19 mouse cellular contexts compared by ENCODE assay signal in the genomic region with DNA sequence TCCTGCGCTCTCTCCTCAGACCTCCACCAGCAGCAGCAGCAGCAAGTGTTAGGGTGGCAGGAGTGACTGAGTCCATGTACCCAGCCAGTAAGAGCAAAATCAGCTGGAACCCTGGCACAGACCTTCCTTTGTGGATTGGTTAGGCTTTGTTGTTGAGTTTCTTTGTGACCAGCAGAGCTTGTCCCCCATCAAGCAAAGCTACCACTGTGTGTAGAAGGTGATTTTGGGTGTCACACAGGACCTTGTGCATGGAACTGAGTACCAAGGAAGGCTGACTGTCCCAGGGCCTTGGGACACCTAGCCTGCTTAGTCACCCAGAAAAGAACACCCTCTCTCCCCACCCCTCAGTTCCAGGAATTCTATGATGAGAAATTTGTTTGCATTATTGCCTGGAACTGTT. TPM values are rescaled to one million over a fixed set of nuclear protein-coding genes. Genes with fewer than 3 reads are reported as not detected.
A peak's percentile ranks its signal among the peaks of the same experiment; 100 is the strongest.
DNase-seq lines count a peak whose midpoint lies in the region; ATAC-seq and TF ChIP-seq lines count a peak whose summit lies in the region.
"Had no signal": no experiment of that assay in that cellular context is flagged by ENCODE, and none has a peak within 500 bp of the region (broad histone marks: within the 10 kb centered on the region; RNA-seq: fewer than 3 reads in every experiment).

No protein-coding gene starts in this region.

- H3K4me2 ChIP-seq in heart, embryonic 12.5 days: no peak overlapping the region
- no peak overlapping the region for H3K4me2 ChIP-seq in liver, embryonic 12.5 days
- H3K4me2 ChIP-seq: hindbrain, embryonic 15.5 days; neural tube, embryonic 12.5 days; stomach, embryonic 15.5 days had no signal

- WGBS in heart, embryonic 12.5 days: 67% methylated on average over 1 of the region's 1 CpGs
- WGBS in liver, adult 2 months: 77% methylated on average over 1 of the region's 1 CpGs
- 88% methylated on average over 1 of the region's 1 CpGs for WGBS in liver, embryonic 12.5 days (ENCODE audit: insufficient replicate concordance)

- ATAC-seq in heart, embryonic 12.5 days (ENCODE audit: insufficient number of reproducible peaks, low FRiP score): no peak
- ATAC-seq in liver, embryonic 12.5 days: no peak
- ATAC-seq: forebrain, embryonic 14.5 days; intestine, postnatal 0 days had no signal

- peak overlapping the region; percentile 44; the same call in 1 of the 2 replicates for H3K9ac ChIP-seq in heart, embryonic 12.5 days
- no peak overlapping the region for H3K9ac ChIP-seq in liver, adult 2 months (ENCODE audit: low read depth, low read length)
- peak overlapping the region; percentile 6; the same call in 1 of the 2 replicates for H3K9ac ChIP-seq in liver, embryonic 12.5 days
- H3K9ac ChIP-seq: hindbrain, embryonic 15.5 days; neural tube, embryonic 12.5 days; stomach, embryonic 15.5 days had no signal

- H3K4me3 ChIP-seq in heart, embryonic 12.5 days: no peak overlapping the region
- H3K4me3 ChIP-seq in liver, adult 2 months (ENCODE audit: insufficient read depth, low read depth, low read length): no peak overlapping the region
- no peak overlapping the region for H3K4me3 ChIP-seq in embryonic fibroblast, embryonic 13.5 days (ENCODE audit: insufficient read depth, low read length)
- no peak overlapping the region for H3K4me3 ChIP-seq in liver, embryonic 12.5 days
- H3K4me3 ChIP-seq: hindbrain, embryonic 15.5 days; left cerebral cortex, adult 2 months; limb, embryonic 10.5 days; neural tube, embryonic 12.5 days; stomach, embryonic 15.5 days had no signal

- H3K79me2 ChIP-seq in liver, adult 2 months (ENCODE audit: control insufficient read depth, insufficient read depth, low read length): peaks cover 16% of the 10 kb centered on the region; the same call in 1 of the 2 replicates

- no peak for DNase-seq in heart, adult 9 months (ENCODE audit: low spot score in 2 of 2)
- no peak for DNase-seq in liver, adult 2 months (ENCODE audit: extremely low read depth, low read depth, low spot score)
- no peak for DNase-seq in liver
- DNase-seq in right cerebral cortex, postnatal 36 days (ENCODE audit: low spot score in 2 of 2): no peak
- DNase-seq: cerebellum, adult 11-12 months; cerebellum, postnatal 36 days; kidney, postnatal 10 days; lung, adult 2 months had no signal

- H3K4me1 ChIP-seq in heart, embryonic 12.5 days (replicated peaks): peaks cover 77% of the 10 kb centered on the region
- H3K4me1 ChIP-seq in liver, adult 2 months (ENCODE audit: control insufficient read depth, insufficient read depth, low read length): peaks cover 38% of the 10 kb centered on the region
- H3K4me1 ChIP-seq in embryonic fibroblast, embryonic 13.5 days (ENCODE audit: control insufficient read depth, insufficient read depth, low read length): peaks cover 13% of the 10 kb centered on the region
- H3K4me1 ChIP-seq in liver, embryonic 12.5 days: peaks cover 91% of the 10 kb centered on the region

- no peaks in the 10 kb centered on the region for H3K27me3 ChIP-seq in heart, embryonic 12.5 days (replicated peaks)
- H3K27me3 ChIP-seq in liver, adult 2 months (ENCODE audit: control insufficient read depth, insufficient read depth, low read length): no peaks in the 10 kb centered on the region
- no peaks in the 10 kb centered on the region for H3K27me3 ChIP-seq in liver, embryonic 12.5 days (replicated peaks)
- H3K27me3 ChIP-seq: hindbrain, embryonic 15.5 days; neural tube, embryonic 12.5 days; stomach, embryonic 15.5 days had no signal

- TF ChIP-seq CTCF in liver, adult 2 months (IDR thresholded peaks at IDR 0.05; ENCODE audit: low read depth, low read length): no peak
- no peak for TF ChIP-seq CTCF in embryonic fibroblast, embryonic 13.5 days (IDR thresholded peaks at IDR 0.05; ENCODE audit: borderline replicate concordance, insufficient read depth, low read length)

- peaks cover 24% of the 10 kb centered on the region for H3K36me3 ChIP-seq in heart, embryonic 12.5 days
- no peaks in the 10 kb centered on the region; the same call in 1 of the 2 replicates for H3K36me3 ChIP-seq in liver, adult 2 months (ENCODE audit: control insufficient read depth, insufficient read depth, low read length)
- peaks cover 85% of the 10 kb centered on the region for H3K36me3 ChIP-seq in liver, embryonic 12.5 days

- TF ChIP-seq POLR2A in liver, adult 2 months (IDR thresholded peaks at IDR 0.05; ENCODE audit: extremely low read depth, insufficient read depth, low read length): no peak
- no peak for TF ChIP-seq POLR2A in embryonic fibroblast, embryonic 13.5 days (IDR thresholded peaks at IDR 0.05; ENCODE audit: low read depth, low read length)

- H3K9me3 ChIP-seq in heart, embryonic 12.5 days (replicated peaks): no peaks in the 10 kb centered on the region
- H3K9me3 ChIP-seq in liver, embryonic 12.5 days (replicated peaks): no peaks in the 10 kb centered on the region
- H3K9me3 ChIP-seq: G1E; hindbrain, embryonic 15.5 days; limb, embryonic 10.5 days; neural tube, embryonic 12.5 days; stomach, embryonic 15.5 days had no signal

- peak overlapping the region; percentile 85 for H3K27ac ChIP-seq in heart, embryonic 12.5 days (ENCODE audit: poor library complexity, severe bottlenecking)
- H3K27ac ChIP-seq in liver, adult 2 months (replicated peaks; ENCODE audit: insufficient read depth, low read depth, low read length): 0 out of 2 replicates have a peak overlapping the region, but pooled peaks have one; percentile 3
- peak overlapping the region; percentile 20; the same call in 1 of the 2 replicates for H3K27ac ChIP-seq in embryonic fibroblast, embryonic 13.5 days (ENCODE audit: insufficient read depth, low read length)
- H3K27ac ChIP-seq in liver, embryonic 12.5 days: peak overlapping the region; percentile 33
- H3K27ac ChIP-seq: hindbrain, embryonic 15.5 days; left cerebral cortex, adult 2 months; limb, embryonic 10.5 days; neural tube, embryonic 12.5 days; stomach, embryonic 15.5 days had no signal

RNA-seq across cellular contexts. Expression of gene Get4, which starts 5.1 kb away (rescaled TPM):
- polyA plus RNA-seq in heart, embryonic 12.5 days (2016; fragmentation: Nextera tagmentation; extraction: Ambion mirVana): 151 and 158 TPM in 2 replicates
- total RNA-seq in liver, adult 2 months (2014; rRNA removed): 20.9 and 26.5 TPM in 2 replicates
- 62.3 and 69.1 TPM in 2 replicates for polyA plus RNA-seq in liver, adult 2 months (2012; rRNA removed)
- polyA plus RNA-seq in embryonic fibroblast, embryonic 13.5 days (2011; ENCODE audit: insufficient read length, low read depth, missing spikeins): 54.6 and 61.6 TPM in 2 replicates
- 162 and 165 TPM in 2 replicates for polyA plus RNA-seq in liver, embryonic 12.5 days (2016; fragmentation: Nextera tagmentation; extraction: Ambion mirVana)

RNA-seq across cellular contexts. Expression of gene Sun1, which starts 56.8 kb away (rescaled TPM):
- polyA plus RNA-seq in heart, embryonic 12.5 days (2016; fragmentation: Nextera tagmentation; extraction: Ambion mirVana): 41.8 and 42.4 TPM in 2 replicates
- total RNA-seq in liver, adult 2 months (2014; rRNA removed): 15.6 and 15.8 TPM in 2 replicates
- 6.7 and 8.8 TPM in 2 replicates for polyA plus RNA-seq in liver, adult 2 months (2012; rRNA removed)
- polyA plus RNA-seq in embryonic fibroblast, embryonic 13.5 days (2011; ENCODE audit: insufficient read length, low read depth, missing spikeins): 46.3 and 49.0 TPM in 2 replicates
- 31.7 and 34.6 TPM in 2 replicates for polyA plus RNA-seq in liver, embryonic 12.5 days (2016; fragmentation: Nextera tagmentation; extraction: Ambion mirVana)

Comparison
In these comparisons a context has a peak if more than half of its experiments do, and no peak if none do; other contexts are left out.
1. H3K27ac ChIP-seq: peak in every context shown above with its lines; median percentile 85 in heart, embryonic 12.5 days; 33 in liver, embryonic 12.5 days; 20 in embryonic fibroblast, embryonic 13.5 days; 3 in liver, adult 2 months.